Mouse (Mus musculus) liver, adult 2 months (tissue): ENCODE results near the gene G430095P16Rik.

Experiments used
- CTCF ChIP-seq: fragments of 200-500 bp; IDR thresholded peaks from 2 replicates; pipeline ENCODE4 v1.5.1; 2011; ENCODE audit warnings: low read depth, low read length, control low read depth
- POLR2A ChIP-seq: fragments of 200-500 bp; IDR thresholded peaks from 2 replicates; pipeline ENCODE4 v1.6.1; 2011; ENCODE audit warnings: low read length, control low read depth; ENCODE audit not compliant: insufficient read depth; ENCODE audit errors: extremely low read depth

- TF ChIP-seq CTCF (no peak), POLR2A (no peak)
Measured at GRCm38 (mm10) chr8:84704867-84705831, 17.7 kb upstream of the G430095P16Rik start.
